Mouse (Mus musculus): ENCODE measurements around the gene Tnk2. TPM values are rescaled to one million over a fixed set of nuclear protein-coding genes. Genes with fewer than 3 reads are reported as not detected.

Gene Tnk2
- total RNA-seq, 4 experiments from 2014 or later = 33.0 to 66.6 (median 48.3) TPM

GRCm38 (mm10) chr16:32678812-32679211 lies 35.1 kb downstream of the Tnk2 start:
- DNase-seq = no peak

- no peak for DNase-seq
Observed at GRCm38 (mm10) chr16:32679976-32680375, 36.3 kb downstream of the Tnk2 start.

GRCm38 (mm10) chr16:32680806-32681205 lies 37.1 kb downstream of the Tnk2 start:
- no peak for DNase-seq

- DNase-seq = no peak
Observed at GRCm38 (mm10) chr16:32682194-32682593, 38.5 kb downstream of the Tnk2 start.

GRCm38 (mm10) chr16:32682841-32683240 lies 39.2 kb downstream of the Tnk2 start:
- no peak for DNase-seq

GRCm38 (mm10) chr16:32683343-32683742 lies 39.7 kb downstream of the Tnk2 start:
- DNase-seq = no peak

GRCm38 (mm10) chr16:32685405-32685804 lies 41.7 kb downstream of the Tnk2 start:
- no peak for DNase-seq

GRCm38 (mm10) chr16:32685998-32686397 lies 42.3 kb downstream of the Tnk2 start:
- no peak for DNase-seq

- no peak for DNase-seq
Observed at GRCm38 (mm10) chr16:32687221-32687620, 43.5 kb downstream of the Tnk2 start.

- no peak for DNase-seq
Observed at GRCm38 (mm10) chr16:32688770-32689169, 45.1 kb downstream of the Tnk2 start.

- no peak for DNase-seq
Observed at GRCm38 (mm10) chr16:32689501-32689900, 45.8 kb downstream of the Tnk2 start.

GRCm38 (mm10) chr16:32696841-32697464 lies 53.3 kb downstream of the Tnk2 start:
- DNase-seq = no peak

GRCm38 (mm10) chr16:32697665-32698446 lies 54.2 kb downstream of the Tnk2 start:
- DNase-seq = peak; percentile 76

GRCm38 (mm10) chr16:32698550-32698949 lies 54.9 kb downstream of the Tnk2 start:
- DNase-seq = no peak

GRCm38 (mm10) chr16:32703312-32703912 lies 59.7 kb downstream of the Tnk2 start:
- DNase-seq = no peak

GRCm38 (mm10) chr16:32705606-32706005 lies 61.9 kb downstream of the Tnk2 start:
- DNase-seq = no peak

GRCm38 (mm10) chr16:32707111-32707823 lies 63.6 kb downstream of the Tnk2 start:
- no peak for DNase-seq

GRCm38 (mm10) chr16:32707824-32708456 lies 64.3 kb downstream of the Tnk2 start:
- DNase-seq = no peak

- DNase-seq = no peak
Observed at GRCm38 (mm10) chr16:32708457-32709033, 64.9 kb downstream of the Tnk2 start.

- no peak for DNase-seq
Observed at GRCm38 (mm10) chr16:32709116-32709515, 65.4 kb downstream of the Tnk2 start.

GRCm38 (mm10) chr16:32710426-32711070 lies 66.9 kb downstream of the Tnk2 start:
- DNase-seq = no peak

GRCm38 (mm10) chr16:32712202-32712601 lies 68.5 kb downstream of the Tnk2 start:
- no peak for DNase-seq
